In genomic region chr11:83639533-83639932, GRCm38 (mm10) we compare ENCODE assay signal across 10 mouse cellular contexts. TPM values are rescaled to one million over a fixed set of nuclear protein-coding genes. Genes with fewer than 3 reads are reported as not detected.
DNase-seq lines count a peak whose midpoint lies in the region; ATAC-seq and TF ChIP-seq lines count a peak whose summit lies in the region.
"Had no signal": no experiment of that assay in that cellular context is flagged by ENCODE, and none has a peak within 500 bp of the region (broad histone marks: within the 10 kb centered on the region; RNA-seq: fewer than 3 reads in every experiment).

No protein-coding gene starts in this region.

- DNase-seq in lung, postnatal 0 days (ENCODE audit: low spot score), result peak; percentile 26
- no peak for DNase-seq in lung, adult 2 months
- peak; percentile 13 for DNase-seq in MEL-GATA-1-ER (ENCODE audit: extremely low read depth, low read depth)
- peak; percentile 62 for DNase-seq in thymus, postnatal 25 days
- DNase-seq in cerebellum, postnatal 14 days, result no peak
- no peak for DNase-seq in forebrain, embryonic 10.5 days (ENCODE audit: extremely low spot score, low spot score)
- DNase-seq: adrenal gland, postnatal 25 days had no signal

- no peaks in the 10 kb centered on the region for H3K27me3 ChIP-seq in lung, postnatal 0 days (replicated peaks; ENCODE audit: insufficient read depth, low read length)
- H3K27me3 ChIP-seq in forebrain, embryonic 10.5 days (ENCODE audit: poor library complexity, severe bottlenecking), result no peaks in the 10 kb centered on the region

- no peak for ATAC-seq in lung, postnatal 0 days

- TF ChIP-seq POLR2A in lung, adult 2 months (IDR thresholded peaks at IDR 0.05; ENCODE audit: borderline replicate concordance, extremely low read depth, low read depth, low read length), result no peak

- TF ChIP-seq CTCF in lung, postnatal 0 days (IDR thresholded peaks at IDR 0.05), result peak; percentile 49
- no peak for TF ChIP-seq CTCF in lung, adult 2 months (IDR thresholded peaks at IDR 0.05; ENCODE audit: insufficient read depth, low read length)

- H3K4me2 ChIP-seq in lung, postnatal 0 days (replicated peaks; ENCODE audit: low read depth, low read length), result no peak overlapping the region
- H3K4me2 ChIP-seq: midbrain, embryonic 11.5 days had no signal

- no peak overlapping the region for H3K27ac ChIP-seq in lung, postnatal 0 days (ENCODE audit: low read length)
- H3K27ac ChIP-seq in macrophage, result peak overlapping the region; percentile 97
- no peak overlapping the region for H3K27ac ChIP-seq in forebrain, embryonic 10.5 days
- H3K27ac ChIP-seq: left cerebral cortex, adult 2 months had no signal

- no peak overlapping the region for H3K4me3 ChIP-seq in lung, postnatal 0 days (ENCODE audit: low read depth, low read length)
- no peak overlapping the region for H3K4me3 ChIP-seq in lung, adult 2 months (replicated peaks; ENCODE audit: extremely low read depth, low read depth, low read length)
- no peak overlapping the region for H3K4me3 ChIP-seq in macrophage (ENCODE audit: inconsistent target)
- H3K4me3 ChIP-seq in forebrain, embryonic 10.5 days, result no peak overlapping the region
- H3K4me3 ChIP-seq: left cerebral cortex, adult 2 months had no signal

- 54% methylated on average over 3 of the region's 3 CpGs for WGBS in lung, postnatal 0 days
- WGBS in lung, adult 2 months, result 49% methylated on average over 3 of the region's 3 CpGs
- 0% methylated on average over 1 of the region's 3 CpGs for WGBS in macrophage (ENCODE audit: missing documents)
- WGBS in forebrain, embryonic 10.5 days, result 68% methylated on average over 3 of the region's 3 CpGs

- no peak overlapping the region for H3K9ac ChIP-seq in lung, postnatal 0 days (replicated peaks; ENCODE audit: low read depth)

- H3K79me2 ChIP-seq in macrophage (ENCODE audit: inconsistent target), result no peaks in the 10 kb centered on the region

- no peak for TF ChIP-seq EP300 in lung, postnatal 0 days (IDR thresholded peaks at IDR 0.05)

- no peaks in the 10 kb centered on the region for H3K36me3 ChIP-seq in lung, postnatal 0 days (ENCODE audit: insufficient read depth, low read length)
- H3K36me3 ChIP-seq in macrophage (ENCODE audit: inconsistent target), result no peaks in the 10 kb centered on the region
- H3K36me3 ChIP-seq in forebrain, embryonic 10.5 days (replicated peaks), result no peaks in the 10 kb centered on the region

- H3K4me1 ChIP-seq in lung, postnatal 0 days (ENCODE audit: insufficient read depth, low read depth, low read length), result no peaks in the 10 kb centered on the region
- no peaks in the 10 kb centered on the region for H3K4me1 ChIP-seq in lung, adult 2 months (ENCODE audit: control insufficient read depth, insufficient read depth, low read length)
- H3K4me1 ChIP-seq in forebrain, embryonic 10.5 days, result peaks cover 1% of the 10 kb centered on the region

- H3K9me3 ChIP-seq in lung, postnatal 0 days (ENCODE audit: low read length), result no peaks in the 10 kb centered on the region
- no peaks in the 10 kb centered on the region for H3K9me3 ChIP-seq in forebrain, embryonic 10.5 days

RNA-seq across cellular contexts. Expression of gene Rpl9-ps1, which starts 5.9 kb away (rescaled TPM):
- not detected in 2 replicates for polyA plus RNA-seq in lung, postnatal 0 days (2015; fragmentation: Nextera tagmentation; extraction: Ambion mirVana)
- not detected in 2 replicates for polyA plus RNA-seq in lung, adult 2 months (2012; rRNA removed)
- total RNA-seq in macrophage (2018; cell fraction: chromatin; rRNA removed), result 1 to 10 TPM in 8 of 26 experiments, not detected in 18; 1.8 to 4.2 (median 2.2) TPM
- under 1 TPM in 3 of 26 experiments, not detected in 23; 0.29 to 0.41 (median 0.33) TPM for total RNA-seq in macrophage (2018; cell fraction: cytosol; rRNA removed)
- 1 to 10 TPM in 13 of 26 experiments, not detected in 13; 1.2 to 5.7 (median 2.4) TPM for total RNA-seq in macrophage (2018; cell fraction: nucleus; rRNA removed)
- not detected in 3 replicates for polyA plus RNA-seq in macrophage (2018)
- polyA plus RNA-seq in forebrain, embryonic 10.5 days (2016; fragmentation: Nextera tagmentation; extraction: Ambion mirVana), result not detected in 2 replicates
- total RNA-seq: adrenal gland, postnatal 25 days; left cerebral cortex, adult 2 months had no signal
- polyA plus RNA-seq: midbrain, embryonic 11.5 days had no signal

RNA-seq across cellular contexts. Expression of gene Ccl3, which starts 9.6 kb away (rescaled TPM):
- 3.6 and 11.2 TPM in 2 replicates for polyA plus RNA-seq in lung, postnatal 0 days (2015; fragmentation: Nextera tagmentation; extraction: Ambion mirVana)
- polyA plus RNA-seq in lung, adult 2 months (2012; rRNA removed), result 4.3 and 5.7 TPM in 2 replicates
- total RNA-seq in macrophage (2018; cell fraction: chromatin; rRNA removed), result 100 to 1,000 TPM in 21 of 26 experiments, 10 to 100 TPM in 5; 68.7 to 743 (median 252) TPM
- 1,000 to 10,000 TPM in 14 of 26 experiments, 100 to 1,000 TPM in 12; 325 to 6,363 (median 1,124) TPM for total RNA-seq in macrophage (2018; cell fraction: cytosol; rRNA removed)
- 1,000 to 10,000 TPM in 15 of 26 experiments, 100 to 1,000 TPM in 11; 331 to 4,588 (median 1,236) TPM for total RNA-seq in macrophage (2018; cell fraction: nucleus; rRNA removed)
- polyA plus RNA-seq in macrophage (2018), result 203 to 397 TPM (median 307 TPM) in 3 replicates
- 0.36 and 0.83 TPM in 2 replicates for polyA plus RNA-seq in forebrain, embryonic 10.5 days (2016; fragmentation: Nextera tagmentation; extraction: Ambion mirVana)
- total RNA-seq: left cerebral cortex, adult 2 months had no signal

RNA-seq across cellular contexts. Expression of gene Ccl4, which starts 22.9 kb away (rescaled TPM):
- polyA plus RNA-seq in lung, postnatal 0 days (2015; fragmentation: Nextera tagmentation; extraction: Ambion mirVana), result 1.7 and 15.8 TPM in 2 replicates
- polyA plus RNA-seq in lung, adult 2 months (2012; rRNA removed), result 2.6 and 3.2 TPM in 2 replicates
- total RNA-seq in macrophage (2018; cell fraction: chromatin; rRNA removed), result 1,000 to 10,000 TPM in 4 of 26 experiments, 100 to 1,000 TPM in 21, 10 to 100 TPM in 1; 90.2 to 1,268 (median 418) TPM
- 1,000 to 10,000 TPM in 13 of 26 experiments, 100 to 1,000 TPM in 13; 245 to 6,609 (median 1,184) TPM for total RNA-seq in macrophage (2018; cell fraction: cytosol; rRNA removed)
- total RNA-seq in macrophage (2018; cell fraction: nucleus; rRNA removed), result 1,000 to 10,000 TPM in 16 of 26 experiments, 100 to 1,000 TPM in 10; 156 to 4,947 (median 1,739) TPM
- 101 to 412 TPM (median 201 TPM) in 3 replicates for polyA plus RNA-seq in macrophage (2018)
- 0.42 and 0.46 TPM in 2 replicates for polyA plus RNA-seq in forebrain, embryonic 10.5 days (2016; fragmentation: Nextera tagmentation; extraction: Ambion mirVana)
- total RNA-seq: adrenal gland, postnatal 25 days; left cerebral cortex, adult 2 months had no signal
- polyA plus RNA-seq: midbrain, embryonic 11.5 days had no signal

RNA-seq across cellular contexts. Expression of gene Ccl6, which starts 46.6 kb away (rescaled TPM):
- polyA plus RNA-seq in lung, postnatal 0 days (2015; fragmentation: Nextera tagmentation; extraction: Ambion mirVana), result 413 and 421 TPM in 2 replicates
- 64.7 and 98.8 TPM in 2 replicates for polyA plus RNA-seq in lung, adult 2 months (2012; rRNA removed)
- 100 to 1,000 TPM in 5 of 26 experiments, 10 to 100 TPM in 21; 13.7 to 172 (median 40.9) TPM for total RNA-seq in macrophage (2018; cell fraction: chromatin; rRNA removed)
- 100 to 1,000 TPM; 122 to 667 (median 326) TPM for total RNA-seq in macrophage (2018; cell fraction: cytosol; rRNA removed)
- 100 to 1,000 TPM in 13 of 26 experiments, 10 to 100 TPM in 13; 47.6 to 271 (median 103) TPM for total RNA-seq in macrophage (2018; cell fraction: nucleus; rRNA removed)
- 508 to 1,107 TPM (median 907 TPM) in 3 replicates for polyA plus RNA-seq in macrophage (2018)
- 2.1 and 2.2 TPM in 2 replicates for polyA plus RNA-seq in forebrain, embryonic 10.5 days (2016; fragmentation: Nextera tagmentation; extraction: Ambion mirVana)

Comparison
In these comparisons a context has a peak if more than half of its experiments do, and no peak if none do; other contexts are left out.
1. DNase-seq: peak in lung, postnatal 0 days (single experiment), MEL-GATA-1-ER (single experiment) and thymus, postnatal 25 days (single experiment); none in lung, adult 2 months (single experiment), cerebellum, postnatal 14 days (0 of 2) and forebrain, embryonic 10.5 days (single experiment).
2. RNA of gene Ccl3, which starts 9.6 kb away (polyA plus RNA-seq): 203 to 397 TPM in macrophage; 4.3 to 5.7 TPM in lung, adult 2 months, 3.6 to 11.2 TPM in lung, postnatal 0 days and 0.36 to 0.83 TPM in forebrain, embryonic 10.5 days; every median in the first group is over 10 times any median in the second.